Mouse (Mus musculus) E14TG2a.4 (cell line): ENCODE measurements around the gene Plcd4.

Experiments
- CTCF ChIP-seq: conservative IDR thresholded peaks from 2 replicates; pipeline ENCODE4 v1.5.1; 2014; ENCODE audit warnings: low read length
- NANOG ChIP-seq: IDR thresholded peaks from 2 replicates; pipeline ENCODE4 v1.6.1; 2014; ENCODE audit warnings: borderline replicate concordance, low read length, mixed read lengths
- POU5F1 ChIP-seq: IDR thresholded peaks from 2 replicates; pipeline ENCODE4 v1.6.1; 2014; ENCODE audit warnings: low read length, borderline replicate concordance

GRCm38 (mm10) chr1:74600501-74601266 lies 58.0 kb downstream of the Plcd4 start:
- TF ChIP-seq CTCF (no peak), NANOG (no peak), POU5F1 (no peak)
